Mouse (Mus musculus) layer of hippocampus, adult 18-20 months (tissue): ENCODE measurements at regions not wholly inside any gene's neighbourhood (a gene's known extent, or its start where the extent isn't known, plus 50 kb on each side); places are given as distances from the start of the nearest gene placed in this dataset.
"Not testable (repeated sequence)": the region's sequence is repeated elsewhere in the genome, so short reads cannot be mapped to it uniquely, and the experiment has no call there.

Experiments used
- DNase-seq, 2 experiments: peaks; one replicate each; pipeline ENCODE4 v3.0.0; 2022; ENCODE audit warnings: low spot score in 2 of 2

- peak; percentile 62 to 80 for DNase-seq
Measured at GRCm38 (mm10) chr2:147307488-147308386, 54.0 kb upstream of the Pax1 start.

- DNase-seq = no peak
Measured at GRCm38 (mm10) chr2:147306728-147307127, 55.0 kb upstream of the Pax1 start.

- peak; percentile 25 to 75 for DNase-seq
Measured at GRCm38 (mm10) chr2:147305262-147305661, 56.5 kb upstream of the Pax1 start.

- DNase-seq = no peak
Measured at GRCm38 (mm10) chr2:147300503-147300902, 61.2 kb upstream of the Pax1 start.

- DNase-seq = no peak
Measured at GRCm38 (mm10) chr2:147299359-147299758, 62.4 kb upstream of the Pax1 start.

- DNase-seq = peak; percentile 60 to 78
Measured at GRCm38 (mm10) chr2:147298499-147298896, 63.2 kb upstream of the Pax1 start.

- peak in 1 of 2 experiments; percentile 7 for DNase-seq
Measured at GRCm38 (mm10) chr2:147297876-147298498, 63.7 kb upstream of the Pax1 start.

- not testable (repeated sequence) for DNase-seq
Measured at GRCm38 (mm10) chr2:147294926-147295325, 66.8 kb upstream of the Pax1 start.

- no peak for DNase-seq
Measured at GRCm38 (mm10) chr2:147293294-147293688, 68.4 kb upstream of the Pax1 start.

GRCm38 (mm10) chr2:147292387-147293293, 69.1 kb upstream of the Pax1 start:
- DNase-seq = no peak

- no peak for DNase-seq
Measured at GRCm38 (mm10) chr2:147283390-147283789, 78.3 kb upstream of the Pax1 start.

GRCm38 (mm10) chr2:147277636-147278035, 83.6 kb upstream of the Nkx2-2 start:
- DNase-seq = no peak

- no peak for DNase-seq
Measured at GRCm38 (mm10) chr2:147269171-147269570, 75.1 kb upstream of the Nkx2-2 start.

GRCm38 (mm10) chr2:147267901-147268300, 73.9 kb upstream of the Nkx2-2 start:
- no peak for DNase-seq

- DNase-seq = no peak
Measured at GRCm38 (mm10) chr2:147267257-147267656, 73.2 kb upstream of the Nkx2-2 start.

- DNase-seq = peak; percentile 2 to 69
Measured at GRCm38 (mm10) chr2:147256696-147257095, 62.7 kb upstream of the Nkx2-2 start.

- no peak for DNase-seq
Measured at GRCm38 (mm10) chr2:147254944-147255343, 60.9 kb upstream of the Nkx2-2 start.

GRCm38 (mm10) chr2:147254137-147254536, 60.1 kb upstream of the Nkx2-2 start:
- DNase-seq = no peak

GRCm38 (mm10) chr2:147247981-147248514, 54.0 kb upstream of the Nkx2-2 start:
- DNase-seq = no peak

GRCm38 (mm10) chr2:147247238-147247637, 53.2 kb upstream of the Nkx2-2 start:
- DNase-seq = no peak

- DNase-seq = no peak
Measured at GRCm38 (mm10) chr2:147244406-147244805, 50.4 kb upstream of the Nkx2-2 start.
